Mouse (Mus musculus) lung, postnatal 10 days (tissue): ENCODE measurements around the gene Tll2.
A peak's percentile ranks its signal among the peaks of the same experiment; 100 is the strongest.

Source experiments
- DNase-seq: peaks from one replicate; pipeline ENCODE4 v3.0.0; 2021

The Tll2 gene

GRCm38 (mm10) chr19:41152462-41152861 lies 54.2 kb downstream of the Tll2 start:
- DNase-seq: peak; percentile 35

- no peak for DNase-seq
Observed at GRCm38 (mm10) chr19:41152016-41152370, 54.6 kb downstream of the Tll2 start.

GRCm38 (mm10) chr19:41151321-41152015 lies 55.2 kb downstream of the Tll2 start:
- peak; percentile 33 for DNase-seq

- no peak for DNase-seq
Observed at GRCm38 (mm10) chr19:41140961-41141360, 65.7 kb downstream of the Tll2 start.

GRCm38 (mm10) chr19:41139629-41140028 lies 67.0 kb downstream of the Tll2 start:
- DNase-seq: no peak

- DNase-seq: no peak
Observed at GRCm38 (mm10) chr19:41123009-41123408, 83.6 kb downstream of the Tll2 start.

- DNase-seq: no peak
Observed at GRCm38 (mm10) chr19:41119924-41120323, 86.7 kb downstream of the Tll2 start.

GRCm38 (mm10) chr19:41118346-41118745 lies 88.3 kb downstream of the Tll2 start:
- no peak for DNase-seq

- DNase-seq: no peak
Observed at GRCm38 (mm10) chr19:41117334-41117733, 89.3 kb downstream of the Tll2 start.

GRCm38 (mm10) chr19:41114611-41115010 lies 92.0 kb downstream of the Tll2 start:
- DNase-seq: no peak

- DNase-seq: no peak
Observed at GRCm38 (mm10) chr19:41113911-41114531, 92.6 kb downstream of the Tll2 start.

- DNase-seq: no peak
Observed at GRCm38 (mm10) chr19:41112609-41113008, 94.0 kb downstream of the Tll2 start.

GRCm38 (mm10) chr19:41109991-41110390 lies 96.6 kb downstream of the Tll2 start:
- no peak for DNase-seq

- DNase-seq: peak; percentile 41
Observed at GRCm38 (mm10) chr19:41109496-41109895, 97.1 kb downstream of the Tll2 start.

- no peak for DNase-seq
Observed at GRCm38 (mm10) chr19:41108666-41109065, 98.0 kb downstream of the Tll2 start.

- DNase-seq: no peak
Observed at GRCm38 (mm10) chr19:41107530-41107929, 99.1 kb downstream of the Tll2 start.

- peak; percentile 27 for DNase-seq
Observed at GRCm38 (mm10) chr19:41104922-41105321, 101.7 kb downstream of the Tll2 start.

- DNase-seq: no peak
Observed at GRCm38 (mm10) chr19:41101390-41101789, 105.2 kb downstream of the Tll2 start.

GRCm38 (mm10) chr19:41100863-41101262 lies 105.8 kb downstream of the Tll2 start:
- DNase-seq: no peak

GRCm38 (mm10) chr19:41097038-41097437 lies 109.6 kb downstream of the Tll2 start:
- no peak for DNase-seq

- no peak for DNase-seq
Observed at GRCm38 (mm10) chr19:41091901-41092300, 114.7 kb downstream of the Tll2 start.

- peak; percentile 73 for DNase-seq
Observed at GRCm38 (mm10) chr19:41089833-41090232, 116.8 kb downstream of the Tll2 start.

- no peak for DNase-seq
Observed at GRCm38 (mm10) chr19:41088491-41088890, 118.1 kb downstream of the Tll2 start.

- no peak for DNase-seq
Observed at GRCm38 (mm10) chr19:41087901-41088300, 118.7 kb downstream of the Tll2 start.

- DNase-seq: peak; percentile 83
Observed at GRCm38 (mm10) chr19:41086700-41087099, 119.9 kb downstream of the Tll2 start.
